Mouse (Mus musculus) ovary, postnatal 36 days (tissue): ENCODE measurements around the gene Cryge.
"Not testable (repeated sequence)": the region's sequence is repeated elsewhere in the genome, so short reads cannot be mapped to it uniquely, and the experiment has no call there.

Source experiments
- DNase-seq: peaks from one replicate; pipeline ENCODE4 v3.0.0; 2022; ENCODE audit warnings: low spot score, mixed read lengths

The Cryge gene

DNA sequence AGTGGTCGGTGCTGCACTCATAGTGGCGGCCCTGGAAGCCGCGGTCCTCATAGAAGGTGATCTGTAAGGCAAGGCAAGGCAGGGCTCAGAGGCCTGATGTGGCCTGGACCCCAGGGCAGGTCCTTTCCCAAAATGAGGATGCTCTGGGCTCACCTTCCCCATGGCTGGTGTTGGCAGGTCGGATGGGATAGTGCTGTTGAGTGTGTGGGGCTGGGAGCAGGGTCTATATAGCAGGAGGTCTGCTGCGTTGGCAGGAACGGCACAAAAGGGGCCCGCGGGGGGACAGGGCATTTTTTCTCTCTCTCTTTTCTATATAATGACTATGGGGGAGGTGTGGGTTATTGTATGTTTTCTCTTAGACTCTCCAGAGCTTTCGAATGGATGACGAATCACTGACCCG is at the start of gene Cryge:
TSS of gene Cryge (minus strand) at position 198 of the 400 bp plus-strand sequence.
- DNase-seq, result not testable (repeated sequence)

DNA sequence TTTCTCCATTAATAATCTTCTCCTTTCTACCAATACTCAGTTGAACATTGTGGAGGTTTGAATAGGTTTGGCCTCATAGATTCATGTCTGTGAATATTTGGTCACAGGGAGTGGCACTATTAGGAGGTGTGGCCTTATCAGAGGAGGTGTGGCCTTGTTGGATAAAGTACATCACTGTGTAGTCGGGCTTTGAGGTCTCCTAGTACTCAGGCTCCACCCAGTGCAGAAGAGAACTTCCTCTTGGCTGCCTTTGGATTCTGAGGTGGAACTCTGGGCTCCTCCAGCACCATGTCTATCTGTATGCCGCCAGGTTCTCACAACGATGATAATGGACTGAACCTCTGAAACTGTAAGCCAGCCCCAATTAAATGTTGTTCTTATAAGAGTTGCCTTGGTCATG is 46.0 kb upstream of the Cryge start:
- no peak for DNase-seq

DNA sequence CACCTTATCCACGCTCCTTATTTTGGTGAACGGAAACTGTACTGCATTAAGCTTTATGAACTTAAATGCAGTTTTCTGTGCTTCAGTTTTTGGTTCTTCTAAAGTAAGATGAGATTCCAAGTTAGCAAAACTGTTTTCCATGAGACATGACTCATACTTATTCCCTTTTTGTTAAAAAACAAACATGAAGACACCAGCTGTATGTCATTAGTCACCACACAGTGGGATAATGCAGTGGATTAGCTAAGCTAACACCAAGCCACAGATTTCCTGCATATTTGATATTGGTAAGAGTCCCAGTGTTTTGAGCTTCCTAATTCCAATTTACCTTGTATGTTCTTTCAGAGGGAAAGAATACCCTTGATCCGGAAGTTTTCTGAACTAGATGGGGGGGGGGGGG is 40.6 kb upstream of the Cryge start:
- DNase-seq, result no peak

DNA sequence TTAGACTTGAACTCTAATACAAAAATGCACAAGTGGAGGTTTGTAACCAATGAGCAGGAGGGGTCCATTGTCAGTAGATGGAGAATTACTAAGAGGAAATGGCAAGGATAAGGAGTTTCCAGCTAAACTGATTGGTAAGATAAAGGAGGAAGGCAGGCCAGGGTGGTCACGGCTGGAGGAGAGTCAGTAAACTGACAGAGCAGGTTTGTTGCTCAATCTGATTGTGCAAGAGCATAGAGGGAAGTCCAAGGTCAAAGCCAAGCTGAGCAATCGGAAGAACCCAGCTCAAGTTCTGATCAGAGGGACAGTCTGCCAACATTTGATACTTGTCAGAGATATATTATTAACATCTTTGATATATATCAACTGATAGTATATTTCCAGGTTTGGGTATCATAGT is 39.4 kb upstream of the Cryge start:
- DNase-seq, result no peak

DNA sequence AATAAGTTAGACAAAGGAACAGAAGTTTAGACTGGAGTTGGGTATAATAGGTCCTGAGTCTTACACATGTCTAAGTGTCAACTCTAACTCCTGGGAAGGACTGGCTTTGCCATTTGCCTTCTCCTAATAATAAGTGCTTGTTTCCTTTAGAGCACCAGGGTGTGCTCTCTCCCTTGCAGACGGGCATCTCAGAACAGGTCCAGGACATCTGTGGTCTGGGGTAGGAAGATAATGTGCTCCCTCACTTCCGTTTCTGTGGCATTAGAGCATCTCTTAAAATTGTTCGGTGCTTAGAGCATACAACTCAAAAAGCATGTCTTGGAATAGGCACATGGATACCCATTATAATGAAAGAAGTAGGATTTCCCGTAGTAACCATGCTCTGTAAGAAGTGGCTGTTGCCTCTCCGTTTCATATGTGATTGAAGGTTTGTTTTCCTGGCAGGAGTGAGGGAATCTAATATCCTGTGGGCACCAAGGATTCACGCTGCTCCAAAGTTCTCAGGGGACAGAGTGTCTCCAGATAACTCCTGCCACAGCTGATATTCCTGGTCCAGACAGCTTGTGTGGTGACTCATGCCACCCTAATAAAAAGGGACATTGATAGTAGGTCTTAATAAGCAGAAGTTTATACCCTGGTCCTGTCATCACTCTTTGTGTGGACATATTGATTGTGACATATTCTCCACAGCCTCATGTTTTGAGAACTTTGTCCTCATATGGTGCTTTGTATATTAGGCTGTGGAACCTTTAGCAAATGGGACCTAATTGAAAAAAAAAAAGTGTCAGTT is 37.8 kb upstream of the Cryge start:
- no peak for DNase-seq

DNA sequence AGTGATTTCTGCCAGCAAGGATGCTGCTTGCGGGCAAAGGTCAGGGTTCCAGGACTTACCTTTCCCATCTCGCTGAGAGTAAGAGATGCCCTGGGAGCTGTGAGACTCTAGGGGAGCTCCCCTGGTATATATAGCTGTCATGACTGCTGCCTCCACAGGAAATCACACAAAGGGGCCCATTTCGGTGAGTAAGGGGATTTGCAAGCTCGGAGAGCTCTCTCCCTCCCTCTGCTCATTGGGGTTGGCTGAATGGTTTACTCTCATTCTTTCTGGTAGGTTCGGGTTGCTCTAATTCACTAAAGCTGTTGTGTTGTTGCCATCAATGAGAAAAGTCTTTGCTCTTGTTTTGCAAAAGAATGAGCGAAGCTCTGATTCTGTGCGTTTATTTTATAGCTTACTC is 31.2 kb upstream of the Cryge start, which contains the start of gene Crygb:
TSS of gene Crygb (minus strand) at position 101 of the 400 bp plus-strand sequence.
- DNase-seq, result no peak

DNA sequence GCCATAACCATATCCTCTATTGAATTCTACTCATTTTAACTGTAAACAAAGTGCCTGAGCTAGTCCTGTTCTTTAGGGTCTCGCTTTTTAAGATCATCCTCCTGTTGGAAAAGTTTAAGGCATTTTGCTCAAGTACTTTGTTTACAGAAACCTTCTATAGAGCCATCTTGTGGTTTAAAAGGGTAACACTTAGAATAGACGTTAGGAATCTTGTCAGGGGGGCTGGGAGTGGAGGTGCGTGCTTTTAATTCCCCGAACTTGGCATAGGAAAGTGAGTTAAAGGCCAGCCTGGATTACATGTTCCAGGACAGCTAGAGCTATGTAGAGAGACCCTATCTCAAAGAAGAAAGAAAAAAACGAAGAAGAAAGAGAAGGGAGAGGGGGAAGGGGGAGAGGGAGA is 24.7 kb upstream of the Cryge start:
- no peak for DNase-seq

DNA sequence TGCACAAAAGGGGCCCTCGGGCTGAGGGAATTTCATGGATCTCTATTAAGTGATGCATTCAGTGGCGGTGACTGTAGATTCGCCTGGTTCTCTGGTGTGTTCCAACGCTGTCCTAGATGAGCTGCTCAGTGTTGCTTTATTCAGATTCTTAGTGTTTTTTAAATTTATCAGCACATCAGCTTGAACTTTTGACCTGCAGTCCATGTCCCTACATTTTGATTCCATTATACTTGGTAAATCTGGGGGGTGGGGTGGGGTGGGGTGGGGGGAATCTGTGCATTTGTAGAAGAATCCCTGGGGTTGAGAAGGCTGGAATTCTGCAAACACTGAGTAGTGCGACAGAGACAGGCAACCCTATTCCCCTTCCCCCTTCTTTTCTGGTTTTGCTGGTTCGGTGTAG is 22.6 kb upstream of the Cryge start, which contains the start of gene Crygc:
TSS of gene Crygc (minus strand) at position 101 of the 400 bp plus-strand sequence.
- DNase-seq, result no peak

DNA sequence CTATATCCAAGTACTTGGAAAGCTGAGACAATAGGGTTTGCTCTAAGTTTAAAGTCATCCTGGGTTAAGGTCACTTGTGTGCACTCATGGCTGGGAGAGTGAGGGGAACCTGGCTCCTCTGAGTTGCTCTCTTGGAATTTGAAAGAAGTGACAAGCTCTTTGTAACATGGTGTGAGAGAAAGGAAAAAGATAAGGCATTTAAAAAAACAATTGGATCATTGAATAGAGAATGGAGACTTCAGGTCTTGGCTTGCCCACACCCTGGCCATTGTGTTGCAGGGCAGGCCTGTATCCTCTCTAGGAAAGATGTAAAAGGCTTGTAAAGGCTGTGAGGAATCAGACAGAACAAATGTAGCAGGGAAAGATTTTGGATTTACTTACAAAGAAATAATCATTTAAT is 16.9 kb upstream of the Cryge start:
- no peak for DNase-seq

DNA sequence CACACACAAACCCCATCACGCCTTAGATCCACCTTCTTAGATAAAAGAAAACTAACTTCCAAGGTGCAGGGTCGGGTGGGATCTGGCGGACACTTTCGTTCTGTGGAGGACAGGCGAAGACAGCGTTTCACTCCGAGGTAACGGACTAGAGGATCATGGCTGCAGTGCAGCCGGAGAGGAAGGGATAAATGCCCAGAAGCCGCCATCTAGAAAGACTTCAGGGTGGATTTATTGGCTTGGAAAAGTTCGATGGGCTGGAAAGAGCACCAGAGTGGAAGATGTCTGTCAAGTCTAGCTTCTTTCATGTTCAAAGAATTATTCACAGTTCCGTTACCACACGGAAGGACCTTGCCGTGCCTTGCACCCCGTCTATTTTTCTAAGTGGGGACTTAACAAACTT is 13.3 kb upstream of the Cryge start:
- DNase-seq, result no peak

DNA sequence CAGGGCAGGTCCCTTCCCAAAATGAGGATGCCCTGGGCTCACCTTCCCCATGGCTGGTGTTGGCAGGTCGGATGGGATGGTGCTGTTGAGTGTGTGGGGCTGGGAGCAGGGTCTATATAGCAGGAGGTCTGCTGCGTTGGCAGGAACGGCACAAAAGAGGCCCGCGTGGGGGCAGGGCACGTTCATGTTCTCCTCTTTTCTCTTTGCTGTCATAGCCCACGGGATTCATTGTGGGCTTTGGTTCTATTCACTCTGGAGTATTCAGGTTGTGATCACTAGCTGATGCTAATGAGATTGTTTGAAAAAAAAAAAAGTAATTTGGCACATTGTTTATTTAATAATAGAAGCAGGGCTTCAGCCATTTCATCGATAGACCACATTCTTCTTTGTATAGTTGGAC is 12.4 kb upstream of the Cryge start, which contains the start of gene Crygd:
TSS of gene Crygd (minus strand) at position 101 of the 400 bp plus-strand sequence.
- DNase-seq, result no peak

DNA sequence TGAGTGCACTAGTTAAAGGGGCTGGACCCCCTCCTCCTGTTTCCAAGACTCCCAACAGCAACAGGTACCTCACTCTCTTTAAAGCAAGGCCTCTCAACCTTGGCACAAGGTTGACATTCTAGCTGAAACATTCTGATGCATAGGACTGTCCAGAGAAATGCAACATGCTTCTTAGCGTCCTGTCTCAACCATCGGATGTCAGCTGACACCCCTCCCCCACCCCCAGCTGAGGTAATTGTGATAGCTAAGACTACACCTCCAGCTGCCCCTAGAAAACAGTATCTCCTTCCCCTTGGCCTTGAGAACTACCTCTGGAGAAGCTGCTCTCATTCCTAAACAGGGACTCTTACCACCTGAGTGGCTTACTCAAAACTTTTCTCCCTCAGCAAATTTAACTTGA is 1.2 kb upstream of the Cryge start:
- no peak for DNase-seq

DNA sequence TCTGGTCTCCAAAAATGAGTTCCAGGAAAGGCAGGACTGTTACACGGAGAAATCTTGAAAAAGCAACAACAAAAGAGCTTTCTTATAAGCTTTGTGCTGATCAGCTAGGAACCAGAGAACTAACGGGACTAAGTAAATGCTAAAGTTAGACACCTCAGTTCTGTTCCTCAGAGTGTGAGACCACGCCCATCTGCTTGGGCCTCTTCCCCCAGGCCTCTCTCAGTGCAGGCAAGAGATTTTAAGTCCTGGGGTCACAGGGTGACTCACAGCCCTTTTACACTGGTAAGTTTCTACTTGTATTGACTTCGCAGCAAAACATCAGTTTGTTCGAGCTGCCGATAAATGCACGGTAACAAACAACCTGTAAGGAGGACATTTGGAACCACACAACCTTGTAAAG is 747 bp upstream of the Cryge start:
- no peak for DNase-seq

DNA sequence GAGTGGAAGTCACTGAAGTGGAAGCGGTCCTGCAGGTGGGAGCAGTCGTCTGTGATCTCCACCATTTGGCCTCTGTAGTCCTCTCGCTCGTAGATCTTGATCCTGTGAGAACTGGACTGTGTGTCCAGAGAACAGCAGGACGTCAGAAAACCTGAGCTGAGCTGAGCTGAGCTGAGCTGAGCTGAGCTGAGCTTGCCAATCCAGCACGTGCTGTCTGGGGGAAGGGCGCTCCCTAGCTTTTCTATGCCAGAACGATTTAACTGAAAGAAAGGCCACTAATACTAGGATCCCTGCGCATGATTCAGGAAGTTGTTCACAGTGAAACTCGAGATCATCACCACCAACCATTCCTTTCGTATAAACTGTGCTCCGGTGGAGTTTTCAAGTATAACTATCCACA is 2.2 kb downstream of the Cryge start:
- peak; percentile 51 for DNase-seq

DNA sequence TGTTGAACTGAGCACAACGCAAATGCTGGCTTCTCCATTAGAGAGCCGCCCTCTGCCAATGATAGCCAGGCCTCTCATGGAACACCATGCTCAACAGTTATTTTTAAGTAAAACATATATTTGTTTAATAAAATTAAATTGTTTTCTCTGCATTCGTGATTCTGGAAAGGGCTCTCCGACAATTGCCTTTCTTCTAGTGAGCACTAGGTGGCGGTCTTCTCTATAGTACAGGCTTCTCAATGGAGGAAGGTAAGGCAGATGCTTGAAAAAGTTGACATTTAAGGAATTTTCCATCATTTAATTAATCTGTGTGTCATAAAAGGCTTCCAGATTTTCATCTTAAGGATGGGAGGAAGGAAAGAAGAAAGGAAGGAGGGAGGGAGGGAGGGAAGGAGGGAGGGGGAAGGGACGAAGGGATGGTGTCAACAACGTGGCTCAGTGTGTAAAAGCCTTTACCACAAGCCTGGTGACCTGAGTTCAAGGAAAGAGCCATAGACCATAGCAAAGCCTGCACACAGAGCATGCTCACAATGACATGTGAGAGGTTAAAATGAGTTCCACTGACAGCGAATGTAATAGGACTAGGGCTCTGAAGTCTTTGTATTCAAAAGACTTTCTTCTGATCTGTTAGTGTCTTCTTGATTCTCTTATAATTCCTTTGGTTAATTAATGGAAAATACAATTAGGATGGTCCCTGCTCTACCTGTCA is 4.4 kb downstream of the Cryge start:
- no peak for DNase-seq

DNA sequence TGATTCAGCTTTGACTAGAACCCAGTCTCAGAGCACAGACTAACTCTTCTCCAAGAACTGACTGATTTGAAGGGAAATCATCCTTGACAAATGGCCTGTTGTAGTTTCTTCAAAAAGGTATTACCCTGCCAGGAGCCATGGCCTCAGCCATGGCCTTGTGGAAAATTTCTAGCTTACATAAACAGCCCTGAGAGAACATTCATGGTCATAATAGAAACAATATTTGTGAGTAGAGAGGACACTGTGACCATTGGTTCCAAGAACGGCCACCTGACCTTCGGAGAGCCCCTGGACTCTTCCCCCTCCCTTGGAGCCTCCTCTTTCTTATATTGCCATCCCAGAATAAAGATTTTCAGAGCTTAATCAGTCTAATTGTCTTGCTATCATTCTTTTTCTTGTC is 7.5 kb downstream of the Cryge start:
- DNase-seq, result peak; percentile 54

DNA sequence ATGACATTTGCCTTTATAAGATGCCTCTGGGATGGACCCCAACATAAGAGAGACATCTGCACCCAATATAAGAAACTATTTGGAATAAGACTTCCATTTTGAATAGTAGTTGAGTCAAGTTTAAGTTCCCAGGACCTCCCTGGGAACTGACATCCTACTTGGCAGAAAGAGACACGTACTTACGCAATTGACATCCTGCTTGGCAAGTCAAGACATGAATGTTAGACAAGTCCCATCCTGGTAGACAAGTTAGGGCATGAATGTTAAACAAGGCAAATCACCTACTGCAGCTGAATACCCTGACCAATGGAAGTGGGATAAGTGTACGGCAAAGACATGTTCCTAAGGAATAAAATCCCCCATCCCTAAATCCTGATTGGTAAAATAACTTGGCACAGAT is 9.1 kb downstream of the Cryge start:
- no peak for DNase-seq

DNA sequence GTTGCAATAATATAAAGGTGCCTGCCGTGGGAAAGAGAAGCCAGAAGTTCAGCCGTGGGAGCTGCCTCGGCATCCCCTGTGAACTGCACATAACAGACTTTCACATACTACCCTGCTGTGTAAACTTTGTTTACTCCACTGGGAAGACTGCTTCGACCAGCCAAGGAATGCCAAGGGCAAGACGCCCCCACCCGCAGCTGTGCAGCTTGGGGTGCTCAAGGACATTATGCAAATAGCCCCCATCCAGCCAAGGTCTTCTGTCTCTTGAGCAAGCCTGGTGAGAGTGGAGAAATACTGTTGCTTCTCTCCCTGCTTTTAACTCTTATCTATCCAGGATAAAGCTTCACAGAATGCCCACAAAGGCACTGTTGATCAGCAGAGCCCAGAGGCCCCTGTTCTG is 10.1 kb downstream of the Cryge start:
- peak; percentile 92 for DNase-seq

DNA sequence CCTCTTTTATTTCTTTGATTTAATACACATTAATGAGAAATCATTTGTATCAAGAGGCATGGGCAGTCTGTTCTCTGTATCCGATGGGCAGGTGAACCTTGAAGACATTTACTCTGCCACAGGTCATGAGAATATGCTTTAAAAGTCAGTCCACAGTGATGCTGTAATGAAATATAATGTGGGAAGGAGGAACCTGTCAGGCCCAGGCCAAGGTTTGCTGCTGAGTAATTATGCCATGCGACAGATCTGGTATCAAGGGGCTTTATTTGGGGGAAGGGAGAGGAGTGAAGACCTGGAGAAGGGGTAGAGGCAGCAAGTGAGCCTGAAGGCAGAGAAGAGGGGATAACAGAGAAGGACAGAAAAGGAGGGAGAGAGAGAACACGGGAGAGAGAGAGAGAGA is 11.3 kb downstream of the Cryge start:
- no peak for DNase-seq

DNA sequence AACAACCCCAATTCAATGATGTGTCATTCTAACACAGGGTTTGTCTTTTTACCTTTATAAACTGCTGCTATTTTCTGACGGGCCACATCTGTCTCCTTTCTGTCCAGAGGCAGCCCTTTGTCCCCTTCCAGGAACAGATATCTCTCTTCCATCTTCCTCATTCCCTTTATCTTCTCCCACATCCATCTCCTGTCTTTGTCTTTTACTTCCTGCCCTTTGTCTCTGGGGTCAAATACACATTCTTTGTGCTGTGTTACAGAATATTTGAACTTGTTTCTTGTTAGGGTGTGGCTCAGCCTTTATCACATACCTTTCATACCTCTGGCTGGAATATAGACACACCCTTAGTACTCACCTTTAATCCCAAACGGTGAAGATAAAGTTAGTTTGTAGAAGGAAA is 13.4 kb downstream of the Cryge start:
- no peak for DNase-seq

DNA sequence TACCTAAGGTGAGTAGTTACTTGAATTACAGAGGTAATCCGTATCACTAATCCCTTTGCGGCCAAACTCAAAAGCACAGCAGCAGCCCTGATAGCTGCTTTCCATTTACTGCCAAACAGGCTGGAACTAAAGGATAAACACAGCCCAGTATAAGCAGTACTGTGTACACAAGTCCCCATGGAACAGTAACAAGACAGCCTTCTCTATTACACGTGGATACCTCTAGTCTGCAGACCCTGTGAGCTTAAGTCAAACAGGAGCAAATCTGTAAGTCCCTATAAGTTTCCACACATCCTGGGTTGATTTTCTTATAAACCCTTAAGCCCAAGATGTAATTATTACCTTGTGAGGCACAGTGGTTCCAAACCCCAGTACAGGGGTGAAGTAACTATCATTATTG is 15.4 kb downstream of the Cryge start:
- DNase-seq, result no peak

DNA sequence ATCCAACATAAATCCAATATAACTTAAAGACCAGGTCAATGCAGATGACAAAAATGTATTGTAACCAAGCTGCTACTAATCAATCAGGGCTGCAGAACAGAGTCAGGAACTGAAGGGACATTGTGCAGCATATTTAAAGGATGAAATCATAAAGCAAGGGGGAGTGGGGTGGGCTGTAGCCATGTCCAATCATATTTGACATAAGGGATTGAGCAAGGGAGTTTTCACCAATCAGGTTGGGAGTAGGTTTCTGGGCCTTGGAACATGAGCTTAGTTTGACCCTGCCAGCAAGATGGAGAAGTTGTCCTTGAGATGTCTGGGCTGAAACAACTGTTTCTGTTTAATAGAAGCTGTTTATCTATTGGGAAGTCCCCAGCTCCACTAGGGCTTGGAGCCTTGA is 18.3 kb downstream of the Cryge start, which contains the start of gene Akr1cl:
TSS of gene Akr1cl (minus strand) at position 119 of the 400 bp plus-strand sequence.
- DNase-seq, result no peak

DNA sequence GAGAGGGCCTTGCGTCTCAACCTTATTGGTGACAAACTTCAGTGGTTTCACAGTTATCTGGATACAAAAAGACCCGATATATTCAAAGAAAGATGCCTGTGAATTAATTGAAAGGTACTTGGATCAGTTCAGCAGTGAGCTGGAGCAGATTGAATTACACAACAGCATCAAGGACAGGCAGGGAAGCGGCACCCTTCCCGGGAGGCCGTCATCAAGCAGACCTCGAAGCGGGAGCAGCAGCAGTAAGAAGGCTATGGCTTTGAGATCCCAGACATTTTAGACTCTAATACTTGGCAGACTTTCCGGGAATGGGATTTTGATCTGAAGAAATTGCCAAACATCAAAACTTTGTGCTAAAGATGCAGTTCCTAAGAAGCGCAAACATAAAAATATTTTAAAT is 22.7 kb downstream of the Cryge start:
- no peak for DNase-seq
